Mouse (Mus musculus) small intestine, adult 2 months (tissue): ENCODE data around the gene Npnt. TPM values are rescaled to one million over a fixed set of nuclear protein-coding genes. Genes with fewer than 3 reads are reported as not detected.

Experiments used
- H3K27ac ChIP-seq: fragments of 200-500 bp; 2 replicates; pipeline ENCODE4 v1.5.1; 2012; ENCODE audit warnings: low read depth, low read length, control low read depth, inconsistent platforms; ENCODE audit not compliant: insufficient read depth
- H3K27me3 ChIP-seq: fragments of 200-500 bp; 2 replicates; pipeline ENCODE4 v1.6.1; 2012; ENCODE audit warnings: mild to moderate bottlenecking, moderate library complexity, low read length, inconsistent platforms; ENCODE audit not compliant: control insufficient read depth, insufficient read depth
- H3K36me3 ChIP-seq: fragments of 200-500 bp; 2 replicates; pipeline ENCODE4 v1.6.1; 2012; ENCODE audit warnings: mild to moderate bottlenecking, low read length, control low read depth, inconsistent platforms; ENCODE audit not compliant: control insufficient read depth, insufficient read depth
- H3K4me1 ChIP-seq: fragments of 200-500 bp; 2 replicates; pipeline ENCODE4 v1.6.1; 2012; ENCODE audit warnings: low read length, inconsistent platforms, mixed read lengths; ENCODE audit not compliant: control insufficient read depth, insufficient read depth, insufficient read length
- H3K4me3 ChIP-seq: fragments of 200-500 bp; 2 replicates; pipeline ENCODE4 v1.5.1; 2012; ENCODE audit warnings: low read depth, mild to moderate bottlenecking, control low read depth, inconsistent platforms, low read length, moderate library complexity
- CTCF ChIP-seq: fragments of 200-500 bp; IDR thresholded peaks from 2 replicates; pipeline ENCODE4 v1.5.1; 2012; ENCODE audit warnings: low read depth, mild to moderate bottlenecking, control low read depth, inconsistent platforms, low read length, moderate library complexity, mixed read lengths; ENCODE audit not compliant: insufficient replicate concordance, insufficient read length; ENCODE audit errors: extremely low read depth
- POLR2A ChIP-seq: fragments of 200-500 bp; IDR thresholded peaks from 2 replicates; pipeline ENCODE4 v1.6.1; 2012; ENCODE audit warnings: low read depth, mild to moderate bottlenecking, control low read depth, inconsistent platforms, low read length, moderate library complexity
- WGBS: fragments of 180-500 bp; shearing (Covaris S2); methylation state at CpG from one replicate; pipeline ENCODE4 v1.1.7; 2018; 5-methylcytosine and 5-hydroxymethylcytosine counted together
- polyA plus RNA-seq: library from polyadenylated mRNA; depleted of rRNA; stranded (reverse); fragments of >200 nt; gene quantifications from 2 replicates; pipeline ENCODE4 v1.2.3, GENCODE M21; 2012

The Npnt gene
- polyA plus RNA-seq, 1 experiment = 25.6 TPM

DNA sequence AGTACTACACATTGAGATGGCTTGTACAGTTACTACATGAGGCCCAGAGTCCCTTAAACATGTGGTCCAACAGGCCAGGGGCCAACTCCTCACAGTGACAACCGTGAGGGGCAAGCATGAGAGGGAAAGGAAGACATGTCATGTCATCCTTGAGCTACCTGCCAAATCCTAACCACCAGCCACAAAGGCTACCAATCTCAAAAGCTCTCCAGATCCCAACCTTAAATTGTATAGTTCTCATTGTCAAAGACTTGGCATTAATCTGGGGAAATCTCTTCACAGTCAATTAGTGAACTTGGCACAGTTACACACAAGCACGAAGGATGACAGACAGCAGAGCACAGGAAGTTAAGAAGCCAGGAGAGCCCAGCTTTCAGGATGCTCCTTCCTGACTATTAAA is 15.4 kb downstream of the Npnt start:
- 51% methylated on average over 2 of the region's 2 CpGs for WGBS

DNA sequence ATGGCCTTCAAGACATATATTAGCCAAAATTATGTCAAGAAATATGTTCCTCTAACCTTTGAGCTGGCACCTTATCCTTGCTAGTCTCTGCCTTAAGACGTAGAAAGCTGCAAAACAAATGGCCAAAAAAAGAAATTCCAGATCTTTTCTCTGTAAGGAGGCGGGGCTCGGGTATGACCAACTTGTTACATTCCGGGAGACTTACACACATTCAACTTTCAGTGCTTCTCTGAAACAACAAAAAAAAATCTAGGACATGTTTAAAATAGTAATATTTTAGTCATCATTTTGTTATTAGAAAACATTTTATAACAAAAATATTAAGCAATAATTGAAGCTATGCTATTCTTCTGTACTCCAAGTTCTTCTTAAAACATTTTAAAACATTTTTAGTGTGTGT is 18.6 kb downstream of the Npnt start:
- H3K36me3 ChIP-seq = no peaks in the 10 kb centered on the region
- H3K4me3 ChIP-seq = no peak overlapping the region
- H3K27ac ChIP-seq = no peak overlapping the region
- H3K27me3 ChIP-seq = no peaks in the 10 kb centered on the region
- no peaks in the 10 kb centered on the region for H3K4me1 ChIP-seq
- WGBS = 81% methylated on average over 4 of the region's 4 CpGs
- TF ChIP-seq CTCF = no peak

More for the DNA sequence above, 15.4 kb downstream of the Npnt start:
- Histone ChIP-seq H3K27me3 (no peaks in the 10 kb centered on the region), H3K4me1 (no peaks in the 10 kb centered on the region), H3K4me3 (no peak overlapping the region), H3K36me3 (no peaks in the 10 kb centered on the region), H3K27ac (no peak overlapping the region)
- no peak for TF ChIP-seq CTCF
- no peak for TF ChIP-seq POLR2A

GRCm38 (mm10) chr3:132929866-132930265 is 20.2 kb downstream of the Npnt start:
- Histone ChIP-seq H3K27ac (no peak overlapping the region), H3K27me3 (no peaks in the 10 kb centered on the region), H3K36me3 (no peaks in the 10 kb centered on the region), H3K4me3 (no peak overlapping the region), H3K4me1 (no peaks in the 10 kb centered on the region)
- 35% methylated on average over 6 of the region's 6 CpGs for WGBS
- TF ChIP-seq CTCF (no peak), POLR2A (no peak)

DNA sequence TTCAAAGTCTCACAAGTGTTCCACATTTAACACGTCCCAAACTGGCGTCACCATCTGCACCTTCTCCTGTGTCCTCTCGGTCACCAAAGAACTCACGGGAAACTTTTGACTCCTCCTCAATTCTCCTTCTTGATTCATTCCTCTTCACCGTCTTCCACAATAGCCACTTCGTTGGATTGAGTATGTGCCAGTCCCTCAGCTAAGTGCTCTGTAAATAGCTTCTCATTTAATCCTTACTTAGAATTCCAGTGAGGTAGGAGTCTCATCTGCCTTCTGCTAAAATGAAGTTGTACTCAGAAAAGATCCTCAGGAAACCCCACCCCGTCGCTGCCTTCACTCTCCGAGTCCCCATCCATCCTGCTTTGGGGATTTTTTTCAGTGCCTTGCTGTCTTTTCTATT is 21.9 kb downstream of the Npnt start:
- H3K36me3 ChIP-seq = no peaks in the 10 kb centered on the region
- WGBS = 87% methylated on average over 9 of the region's 9 CpGs
- no peaks in the 10 kb centered on the region for H3K4me1 ChIP-seq
- no peak overlapping the region for H3K27ac ChIP-seq
- TF ChIP-seq POLR2A (no peak), CTCF (no peak)
- H3K27me3 ChIP-seq = no peaks in the 10 kb centered on the region
- no peak overlapping the region for H3K4me3 ChIP-seq

- H3K27me3 ChIP-seq = no peaks in the 10 kb centered on the region
- 94% methylated on average over 3 of the region's 3 CpGs for WGBS
These were observed 30.3 kb downstream of the Npnt start for GRCm38 (mm10) chr3:132919798-132920197.

DNA sequence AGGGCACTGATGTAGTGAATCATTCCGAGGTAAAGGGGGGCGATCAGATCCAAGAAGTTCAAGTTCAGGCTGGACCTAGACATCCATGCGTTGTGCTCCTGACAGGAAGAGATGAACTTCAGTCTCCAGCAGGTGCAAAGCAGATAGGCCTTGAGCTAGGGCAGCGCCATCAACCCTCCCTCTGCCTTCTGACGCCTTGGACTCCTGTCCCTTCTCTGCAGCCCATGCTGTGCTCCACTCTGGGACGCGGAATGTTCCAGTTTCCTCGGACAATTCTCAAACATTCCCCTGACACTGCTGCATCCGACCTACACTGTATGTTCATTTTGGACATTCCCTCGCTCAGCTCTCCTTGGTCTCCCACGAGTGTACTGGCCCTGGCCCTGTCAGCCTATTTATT is 30.9 kb downstream of the Npnt start:
- WGBS = 83% methylated on average over 11 of the region's 11 CpGs
- no peak overlapping the region for H3K27ac ChIP-seq
- H3K4me3 ChIP-seq = no peak overlapping the region
- H3K36me3 ChIP-seq = no peaks in the 10 kb centered on the region
- no peaks in the 10 kb centered on the region for H3K4me1 ChIP-seq
- TF ChIP-seq CTCF (no peak), POLR2A (no peak)
- H3K27me3 ChIP-seq = no peaks in the 10 kb centered on the region

More at GRCm38 (mm10) chr3:132919798-132920197, 30.3 kb downstream of the Npnt start:
- no peaks in the 10 kb centered on the region for H3K4me1 ChIP-seq
- TF ChIP-seq POLR2A (no peak), CTCF (no peak)
- H3K4me3 ChIP-seq = no peak overlapping the region
- no peaks in the 10 kb centered on the region for H3K36me3 ChIP-seq
- no peak overlapping the region for H3K27ac ChIP-seq

- 75% methylated on average over 9 of the region's 9 CpGs for WGBS
- Histone ChIP-seq H3K27ac (no peak overlapping the region), H3K27me3 (no peaks in the 10 kb centered on the region), H3K4me3 (no peak overlapping the region), H3K4me1 (no peaks in the 10 kb centered on the region), H3K36me3 (no peaks in the 10 kb centered on the region)
- TF ChIP-seq POLR2A = no peak
- TF ChIP-seq CTCF = no peak
These were observed 32.6 kb downstream of the Npnt start for GRCm38 (mm10) chr3:132917356-132918090.

- H3K4me1 ChIP-seq = no peaks in the 10 kb centered on the region
- H3K27me3 ChIP-seq = no peaks in the 10 kb centered on the region
- 70% methylated on average over 9 of the region's 9 CpGs for WGBS
- no peak overlapping the region for H3K4me3 ChIP-seq
- TF ChIP-seq POLR2A = no peak
- no peak for TF ChIP-seq CTCF
- no peak overlapping the region for H3K27ac ChIP-seq
- no peaks in the 10 kb centered on the region for H3K36me3 ChIP-seq
These were observed 34.4 kb downstream of the Npnt start for GRCm38 (mm10) chr3:132915661-132916060.
